ENCODE assay signal across 13 mouse cellular contexts in the genomic region with DNA sequence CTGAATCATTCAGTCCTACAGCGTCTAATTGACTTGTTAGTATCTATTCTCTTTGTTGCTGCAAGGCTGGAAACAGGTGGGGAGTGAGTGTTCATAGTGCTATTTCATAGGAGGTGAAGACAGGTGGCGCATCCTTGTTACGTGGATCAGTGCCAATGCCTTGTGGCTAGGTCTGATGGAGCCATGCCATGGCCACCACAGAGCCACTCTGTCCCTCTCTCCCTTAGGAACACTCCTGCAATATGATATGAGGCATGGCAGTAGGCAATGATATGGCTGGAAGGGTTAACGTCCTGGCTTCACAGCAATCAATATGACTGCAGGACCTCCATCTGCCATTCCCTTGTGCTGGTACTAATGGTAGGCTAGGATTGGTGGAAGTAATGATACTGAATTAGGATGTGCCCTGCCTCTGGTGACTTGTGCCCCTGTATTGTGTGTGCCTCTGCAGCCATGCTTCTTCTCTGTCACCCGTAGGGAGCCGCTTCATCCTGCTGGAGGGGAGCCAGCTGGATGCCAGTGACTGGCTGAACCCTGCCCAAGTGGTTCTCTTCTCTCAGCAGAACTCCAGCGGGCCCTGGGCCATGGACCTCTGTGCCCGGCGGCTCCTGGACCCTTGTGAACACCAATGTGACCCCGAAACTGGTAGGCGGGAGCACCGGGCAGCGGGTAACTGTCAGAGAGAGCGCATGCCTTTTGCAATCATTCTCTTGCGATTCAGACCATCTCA.
A peak's percentile ranks its signal among the peaks of the same experiment; 100 is the strongest.
DNase-seq lines count a peak whose midpoint lies in the region; ATAC-seq lines count a peak whose summit lies in the region.
"Had no signal": no experiment of that assay in that cellular context is flagged by ENCODE, and none has a peak within 500 bp of the region (broad histone marks: within the 10 kb centered on the region; RNA-seq: fewer than 3 reads in every experiment).

No protein-coding gene starts in this region.

- H3K4me1 ChIP-seq in megakaryocyte, embryonic 14.5 days, result no peaks in the 10 kb centered on the region
- H3K4me1 ChIP-seq in hindbrain, embryonic 16.5 days (ENCODE audit: control insufficient read depth, insufficient read depth, low read depth, low read length), result no peaks in the 10 kb centered on the region
- H3K4me1 ChIP-seq: liver, embryonic 15.5 days had no signal

- H3K9ac ChIP-seq in hindbrain, embryonic 16.5 days (ENCODE audit: low read depth, low read length), result no peak overlapping the region
- H3K9ac ChIP-seq: liver, embryonic 15.5 days had no signal

- no peaks in the 10 kb centered on the region for H3K36me3 ChIP-seq in megakaryocyte, embryonic 14.5 days (replicated peaks; ENCODE audit: low read length)
- peaks cover 16% of the 10 kb centered on the region for H3K36me3 ChIP-seq in hindbrain, embryonic 16.5 days (ENCODE audit: control insufficient read depth, insufficient read depth, low read length)
- H3K36me3 ChIP-seq: liver, embryonic 15.5 days had no signal

- H3K4me2 ChIP-seq in hindbrain, embryonic 16.5 days (ENCODE audit: low read length), result no peak overlapping the region
- H3K4me2 ChIP-seq: liver, embryonic 15.5 days had no signal

- H3K4me3 ChIP-seq in megakaryocyte, embryonic 14.5 days (replicated peaks), result peak overlapping the region; percentile 47
- H3K4me3 ChIP-seq in hindbrain, embryonic 16.5 days (ENCODE audit: low read length), result no peak overlapping the region
- H3K4me3 ChIP-seq: erythroblast, embryonic 14.5 days; liver, embryonic 15.5 days had no signal

- intact Hi-C loops in gastrocnemius, postnatal 14 days (cut with DNase I; ENCODE audit: low total_unique reads), result no loop called here

- peak; percentile 23 for DNase-seq in gastrocnemius, postnatal 14 days
- no peak for DNase-seq in gastrocnemius, postnatal 4 days (ENCODE audit: low spot score in 2 of 2)
- peak; percentile 83 for DNase-seq in cerebellum, adult 11 months
- DNase-seq in urinary bladder, postnatal 25 days (ENCODE audit: low spot score), result no peak
- DNase-seq: adrenal gland, adult 8-10 months; heart, postnatal 10 days had no signal

- H3K27ac ChIP-seq in hindbrain, embryonic 16.5 days (ENCODE audit: low read depth, low read length), result 0 out of 2 replicates have a peak overlapping the region, but pooled peaks have one; percentile 19
- H3K27ac ChIP-seq: liver, embryonic 15.5 days had no signal

- H3K9me3 ChIP-seq in megakaryocyte, embryonic 14.5 days, result peaks cover 30% of the 10 kb centered on the region
- H3K9me3 ChIP-seq in hindbrain, embryonic 16.5 days (ENCODE audit: control insufficient read depth, low read length), result no peaks in the 10 kb centered on the region
- H3K9me3 ChIP-seq: liver, embryonic 15.5 days had no signal

- WGBS in hindbrain, embryonic 16.5 days, result 87% methylated on average over 15 of the region's 15 CpGs

- H3K27me3 ChIP-seq in megakaryocyte, embryonic 14.5 days (replicated peaks), result no peaks in the 10 kb centered on the region
- H3K27me3 ChIP-seq in hindbrain, embryonic 16.5 days (replicated peaks; ENCODE audit: control insufficient read depth, insufficient read depth, low read length), result no peaks in the 10 kb centered on the region
- H3K27me3 ChIP-seq: liver, embryonic 15.5 days had no signal

- ATAC-seq in megakaryocyte, adult 5-6 weeks (ENCODE audit: poor library complexity, severe bottlenecking), result no peak
- peak; percentile 77 for ATAC-seq in hindbrain, embryonic 16.5 days
- ATAC-seq in erythroid progenitor cell, adult 5-6 weeks (replicated peaks; ENCODE audit: low FRiP score, poor library complexity, severe bottlenecking), result no peak
- ATAC-seq: Patski had no signal

Comparison
In these comparisons a context has a peak if more than half of its experiments do, and no peak if none do; other contexts are left out.
1. DNase-seq: peak in gastrocnemius, postnatal 14 days (single experiment) and cerebellum, adult 11 months (single experiment); none in gastrocnemius, postnatal 4 days (0 of 2) and urinary bladder, postnatal 25 days (single experiment).